Mouse (Mus musculus): ENCODE results near the gene Snrpd3. TPM values are rescaled to one million over a fixed set of nuclear protein-coding genes. Genes with fewer than 3 reads are reported as not detected.
"Not testable (repeated sequence)": the region's sequence is repeated elsewhere in the genome, so short reads cannot be mapped to it uniquely, and the experiment has no call there.

Snrpd3 gene
- polyA plus RNA-seq, 1 experiment, result 195 TPM

DNA sequence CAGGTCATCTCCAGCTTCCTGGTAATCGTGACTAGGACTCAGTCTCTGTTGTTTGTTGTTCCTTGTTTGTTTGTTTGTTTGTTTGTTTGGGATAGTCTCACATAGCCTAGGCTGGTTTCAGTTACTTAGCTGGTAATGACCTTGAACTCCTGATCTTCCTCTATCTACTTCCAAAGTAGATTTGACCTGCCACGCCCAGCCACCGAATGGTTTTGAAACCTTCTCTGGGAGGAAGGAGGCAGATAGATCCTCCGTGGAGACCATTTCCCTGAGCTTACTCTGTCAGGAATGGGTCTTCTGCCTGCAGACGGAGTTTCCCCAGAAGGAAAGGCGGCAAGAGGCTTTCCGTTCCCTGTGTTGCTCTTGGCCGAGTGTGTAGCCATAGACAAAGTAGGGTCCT is 45.2 kb downstream of the Snrpd3 start:
- Histone ChIP-seq H3K79me2 (ENCODE audit: control insufficient read depth, insufficient read depth) (no peaks in the 10 kb centered on the region), H3K36me3 (ENCODE audit: control insufficient read depth, insufficient read depth) (no peaks in the 10 kb centered on the region), H3ac (ENCODE audit: control insufficient read depth, insufficient read length) (no peak overlapping the region), H3K27me3 (ENCODE audit: control insufficient read depth, insufficient read depth, insufficient read length) (no peaks in the 10 kb centered on the region), H3K4me3 (no peak overlapping the region), H3K4me2 (ENCODE audit: low read depth) (no peak overlapping the region)
- TF ChIP-seq TCF12 (IDR thresholded peaks at IDR 0.05; ENCODE audit: insufficient read depth, poor library complexity, severe bottlenecking) (no peak), POLR2AphosphoS2 (IDR thresholded peaks at IDR 0.05; ENCODE audit: insufficient read length, low read depth) (no peak), CEBPB (IDR thresholded peaks at IDR 0.05; ENCODE audit: insufficient read depth, poor library complexity, severe bottlenecking) (no peak), USF1 (IDR thresholded peaks at IDR 0.05; ENCODE audit: low read depth) (no peak), E2F4 (IDR thresholded peaks at IDR 0.05; ENCODE audit: insufficient read depth) (no peak), MYOD1 (IDR thresholded peaks at IDR 0.05; ENCODE audit: control insufficient read depth in 1 of 3, insufficient read length in 2 of 3, low read depth in 2 of 3) (no peak), SRF (IDR thresholded peaks at IDR 0.05; ENCODE audit: control insufficient read depth, insufficient read length, low read depth) (no peak), POLR2A (IDR thresholded peaks at IDR 0.05; ENCODE audit: insufficient read length, low read depth) (no peak), REST (IDR thresholded peaks at IDR 0.05; ENCODE audit: insufficient read depth, insufficient read length) (no peak), MYOG (IDR thresholded peaks at IDR 0.05; ENCODE audit: control insufficient read depth in 1 of 3, insufficient read depth in 1 of 3, insufficient read length in 2 of 3, low read depth in 2 of 3) (no peak), MAX (IDR thresholded peaks at IDR 0.05; ENCODE audit: low read depth) (no peak), TCF3 (IDR thresholded peaks at IDR 0.05; ENCODE audit: insufficient read length, low read depth) (no peak)

- no peaks in the 10 kb centered on the region for H3K27me3 ChIP-seq (ENCODE audit: control insufficient read depth, insufficient read depth, insufficient read length)
Observed at GRCm38 (mm10) chr10:75564687-75565265, 47.4 kb downstream of the Snrpd3 start.

GRCm38 (mm10) chr10:75565436-75565835 is 48.1 kb downstream of the Snrpd3 start:
- TF ChIP-seq MYOD1 (IDR thresholded peaks at IDR 0.05; ENCODE audit: control insufficient read depth in 1 of 3, insufficient read length in 2 of 3, low read depth in 2 of 3), result no peak
- TF ChIP-seq POLR2AphosphoS2 (IDR thresholded peaks at IDR 0.05; ENCODE audit: insufficient read length, low read depth), result no peak
- TF ChIP-seq REST (IDR thresholded peaks at IDR 0.05; ENCODE audit: insufficient read depth, insufficient read length), result no peak
- no peak for TF ChIP-seq USF1 (IDR thresholded peaks at IDR 0.05; ENCODE audit: low read depth)
- no peaks in the 10 kb centered on the region for H3K79me2 ChIP-seq (ENCODE audit: control insufficient read depth, insufficient read depth)
- H3K27me3 ChIP-seq (ENCODE audit: control insufficient read depth, insufficient read depth, insufficient read length), result no peaks in the 10 kb centered on the region
- no peak overlapping the region for H3K4me2 ChIP-seq (ENCODE audit: low read depth)
- H3K36me3 ChIP-seq (ENCODE audit: control insufficient read depth, insufficient read depth), result no peaks in the 10 kb centered on the region
- no peak overlapping the region for H3K4me3 ChIP-seq
- no peak overlapping the region for H3ac ChIP-seq (ENCODE audit: control insufficient read depth, insufficient read length)

More at GRCm38 (mm10) chr10:75564687-75565265, 47.4 kb downstream of the Snrpd3 start:
- Histone ChIP-seq H3K79me2 (ENCODE audit: control insufficient read depth, insufficient read depth) (no peaks in the 10 kb centered on the region), H3K4me3 (no peak overlapping the region), H3ac (ENCODE audit: control insufficient read depth, insufficient read length) (no peak overlapping the region), H3K4me2 (ENCODE audit: low read depth) (no peak overlapping the region), H3K36me3 (ENCODE audit: control insufficient read depth, insufficient read depth) (no peaks in the 10 kb centered on the region)
- TF ChIP-seq CEBPB (IDR thresholded peaks at IDR 0.05; ENCODE audit: insufficient read depth, poor library complexity, severe bottlenecking) (no peak), MYOG (IDR thresholded peaks at IDR 0.05; ENCODE audit: control insufficient read depth in 1 of 3, insufficient read depth in 1 of 3, insufficient read length in 2 of 3, low read depth in 2 of 3) (no peak)

DNA sequence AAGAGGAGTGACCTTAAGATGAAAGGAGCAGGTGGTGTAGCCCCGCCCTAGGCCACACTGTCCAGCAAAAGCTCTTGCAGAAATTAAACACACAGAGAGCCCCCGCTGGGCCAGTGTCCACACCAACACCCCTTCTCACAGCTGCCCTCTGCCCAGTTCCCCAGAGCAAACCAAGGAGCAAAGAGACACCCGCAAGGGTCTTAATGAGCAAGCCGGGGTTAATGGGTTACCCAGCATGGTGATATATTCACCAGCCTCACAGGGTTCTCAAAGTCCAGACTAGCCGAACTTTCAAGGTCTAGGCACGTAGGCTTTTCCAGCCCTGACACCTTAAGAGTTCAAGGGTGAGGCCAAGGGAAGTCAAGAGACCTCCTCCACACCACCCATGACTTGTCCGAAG is 48.6 kb downstream of the Snrpd3 start:
- Histone ChIP-seq H3K36me3 (ENCODE audit: control insufficient read depth, insufficient read depth) (no peaks in the 10 kb centered on the region), H3K4me3 (no peak overlapping the region), H3K27me3 (ENCODE audit: control insufficient read depth, insufficient read depth, insufficient read length) (no peaks in the 10 kb centered on the region), H3ac (ENCODE audit: control insufficient read depth, insufficient read length) (no peak overlapping the region), H3K79me2 (ENCODE audit: control insufficient read depth, insufficient read depth) (no peaks in the 10 kb centered on the region), H3K4me2 (ENCODE audit: low read depth) (no peak overlapping the region)
- TF ChIP-seq MYOG (IDR thresholded peaks at IDR 0.05; ENCODE audit: control insufficient read depth in 1 of 3, insufficient read depth in 1 of 3, insufficient read length in 2 of 3, low read depth in 2 of 3), result no peak
- no peak for TF ChIP-seq POLR2AphosphoS2 (IDR thresholded peaks at IDR 0.05; ENCODE audit: insufficient read length, low read depth)
- TF ChIP-seq USF1 (IDR thresholded peaks at IDR 0.05; ENCODE audit: low read depth), result no peak
- no peak for TF ChIP-seq TCF12 (IDR thresholded peaks at IDR 0.05; ENCODE audit: insufficient read depth, poor library complexity, severe bottlenecking)
- no peak for TF ChIP-seq MYOD1 (IDR thresholded peaks at IDR 0.05; ENCODE audit: control insufficient read depth in 1 of 3, insufficient read length in 2 of 3, low read depth in 2 of 3)
- TF ChIP-seq CEBPB (IDR thresholded peaks at IDR 0.05; ENCODE audit: insufficient read depth, poor library complexity, severe bottlenecking), result no peak
- TF ChIP-seq E2F4 (IDR thresholded peaks at IDR 0.05; ENCODE audit: insufficient read depth), result no peak
- TF ChIP-seq REST (IDR thresholded peaks at IDR 0.05; ENCODE audit: insufficient read depth, insufficient read length), result no peak
- TF ChIP-seq MAX (IDR thresholded peaks at IDR 0.05; ENCODE audit: low read depth), result no peak
- TF ChIP-seq SRF (IDR thresholded peaks at IDR 0.05; ENCODE audit: control insufficient read depth, insufficient read length, low read depth), result no peak
- TF ChIP-seq POLR2A (IDR thresholded peaks at IDR 0.05; ENCODE audit: insufficient read length, low read depth), result no peak
- TF ChIP-seq TCF3 (IDR thresholded peaks at IDR 0.05; ENCODE audit: insufficient read length, low read depth), result no peak

DNA sequence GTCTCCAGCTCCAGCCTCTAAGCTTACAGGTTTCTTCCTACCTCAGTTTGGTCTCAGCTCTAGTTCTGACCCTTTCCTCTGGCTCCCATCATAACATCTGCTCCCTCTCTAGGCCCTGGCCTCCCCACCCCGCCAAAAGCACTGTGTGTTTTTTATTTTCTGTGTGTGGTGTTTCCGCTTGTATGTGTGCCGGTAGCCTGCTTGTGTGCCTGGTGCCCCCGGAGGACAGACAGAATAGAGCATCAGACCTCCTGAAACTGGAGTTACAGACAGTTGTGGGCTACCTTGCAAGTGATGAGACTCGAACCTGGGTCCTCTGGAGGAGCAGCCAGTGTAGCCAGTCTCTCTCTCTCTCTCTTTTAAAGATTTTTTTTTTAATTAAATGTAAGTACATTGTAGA is 49.0 kb downstream of the Snrpd3 start:
- Histone ChIP-seq H3K4me3 (no peak overlapping the region), H3K27me3 (ENCODE audit: control insufficient read depth, insufficient read depth, insufficient read length) (no peaks in the 10 kb centered on the region), H3K36me3 (ENCODE audit: control insufficient read depth, insufficient read depth) (no peaks in the 10 kb centered on the region), H3K79me2 (ENCODE audit: control insufficient read depth, insufficient read depth) (no peaks in the 10 kb centered on the region), H3K4me2 (ENCODE audit: low read depth) (no peak overlapping the region), H3ac (ENCODE audit: control insufficient read depth, insufficient read length) (no peak overlapping the region)
- TF ChIP-seq MAX (IDR thresholded peaks at IDR 0.05; ENCODE audit: low read depth) (no peak), TCF3 (IDR thresholded peaks at IDR 0.05; ENCODE audit: insufficient read length, low read depth) (no peak), TCF12 (IDR thresholded peaks at IDR 0.05; ENCODE audit: insufficient read depth, poor library complexity, severe bottlenecking) (no peak), E2F4 (IDR thresholded peaks at IDR 0.05; ENCODE audit: insufficient read depth) (no peak), REST (IDR thresholded peaks at IDR 0.05; ENCODE audit: insufficient read depth, insufficient read length) (no peak), MYOD1 (IDR thresholded peaks at IDR 0.05; ENCODE audit: control insufficient read depth in 1 of 3, insufficient read length in 2 of 3, low read depth in 2 of 3) (no peak), MYOG (IDR thresholded peaks at IDR 0.05; ENCODE audit: control insufficient read depth in 1 of 3, insufficient read depth in 1 of 3, insufficient read length in 2 of 3, low read depth in 2 of 3) (no peak), USF1 (IDR thresholded peaks at IDR 0.05; ENCODE audit: low read depth) (no peak), POLR2AphosphoS2 (IDR thresholded peaks at IDR 0.05; ENCODE audit: insufficient read length, low read depth) (no peak), SRF (IDR thresholded peaks at IDR 0.05; ENCODE audit: control insufficient read depth, insufficient read length, low read depth) (no peak), CEBPB (IDR thresholded peaks at IDR 0.05; ENCODE audit: insufficient read depth, poor library complexity, severe bottlenecking) (no peak), POLR2A (IDR thresholded peaks at IDR 0.05; ENCODE audit: insufficient read length, low read depth) (no peak)

DNA sequence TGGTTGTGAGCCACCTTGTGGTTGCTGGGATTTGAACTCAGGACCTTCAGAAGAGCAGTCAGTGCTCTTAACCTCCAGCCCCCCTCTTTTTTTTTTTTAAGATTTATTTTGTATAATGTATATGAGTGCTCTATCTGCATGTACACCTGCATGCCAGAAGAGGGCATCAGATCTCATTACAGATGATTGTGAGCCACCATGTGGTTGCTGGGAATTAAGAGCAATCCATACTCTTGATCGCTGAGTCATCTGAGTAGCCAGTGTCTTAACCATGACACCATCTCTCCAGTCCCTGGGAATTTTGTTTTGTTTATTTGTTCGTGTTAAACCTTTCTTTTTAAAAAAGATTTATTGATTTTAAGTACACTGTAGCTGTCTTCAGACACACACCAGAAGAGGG is 49.4 kb downstream of the Snrpd3 start:
- not testable (repeated sequence) for H3K27me3 ChIP-seq (ENCODE audit: control insufficient read depth, insufficient read depth, insufficient read length); H3K4me3 ChIP-seq; H3ac ChIP-seq (ENCODE audit: control insufficient read depth, insufficient read length); H3K36me3 ChIP-seq (ENCODE audit: control insufficient read depth, insufficient read depth); H3K79me2 ChIP-seq (ENCODE audit: control insufficient read depth, insufficient read depth); H3K4me2 ChIP-seq (ENCODE audit: low read depth)

Measured in myocyte (in vitro differentiated cells).